Mouse (Mus musculus) liver, adult 2 months (tissue): ENCODE data around the gene Hnrnph1.

ENCODE experiments used
- CTCF ChIP-seq: fragments of 200-500 bp; IDR thresholded peaks from 2 replicates; pipeline ENCODE4 v1.5.1; 2011; ENCODE audit warnings: low read depth, low read length, control low read depth
- POLR2A ChIP-seq: fragments of 200-500 bp; IDR thresholded peaks from 2 replicates; pipeline ENCODE4 v1.6.1; 2011; ENCODE audit warnings: low read length, control low read depth; ENCODE audit not compliant: insufficient read depth; ENCODE audit errors: extremely low read depth

- TF ChIP-seq CTCF, result no peak
- TF ChIP-seq POLR2A, result no peak
Observed at GRCm38 (mm10) chr11:50431134-50432068, 54.6 kb downstream of the Hnrnph1 start.
